Mouse (Mus musculus): ENCODE data around the gene Prdm8. TPM values are rescaled to one million over a fixed set of nuclear protein-coding genes. Genes with fewer than 3 reads are reported as not detected.

Prdm8 gene
- polyA plus RNA-seq, 1 experiment from 2014 or later = 0.04 TPM

DNA sequence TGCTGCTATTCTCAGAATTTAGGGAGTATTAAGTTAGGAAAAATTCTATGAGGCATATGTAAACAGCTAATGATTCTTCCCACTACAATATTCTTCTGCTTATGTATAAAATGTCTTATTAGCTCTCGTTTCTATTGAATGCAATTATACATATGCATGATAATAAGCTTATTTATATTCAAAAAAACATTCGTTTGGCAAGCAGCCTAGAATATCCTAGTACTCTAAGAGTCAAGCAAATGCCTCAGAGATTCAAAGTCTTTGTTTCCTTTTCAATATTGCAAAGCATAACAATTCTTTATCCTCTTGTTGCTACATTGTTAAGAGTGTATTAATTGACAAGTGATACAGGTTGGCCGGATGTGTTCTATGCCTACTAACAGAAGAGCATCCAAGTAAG lies 34.6 kb downstream of the Prdm8 start:
- no peak overlapping the region for H3K4me2 ChIP-seq (replicated peaks; ENCODE audit: low read depth, low read length)
- H3K4me3 ChIP-seq (ENCODE audit: low read length) = no peak overlapping the region
- H3K27ac ChIP-seq (ENCODE audit: low read length) = no peak overlapping the region
- no peak overlapping the region for H3K9ac ChIP-seq (replicated peaks; ENCODE audit: low read length)
- H3K9me3 ChIP-seq (ENCODE audit: low read length) = no peaks in the 10 kb centered on the region
- no peaks in the 10 kb centered on the region for H3K36me3 ChIP-seq (ENCODE audit: insufficient read depth, low read length)
- no peaks in the 10 kb centered on the region for H3K27me3 ChIP-seq (ENCODE audit: insufficient read depth, low read length)
- WGBS = 85% methylated on average over 3 of the region's 3 CpGs
- H3K4me1 ChIP-seq (ENCODE audit: insufficient read depth, low read length) = peaks cover 4% of the 10 kb centered on the region; the same call in 1 of the 2 replicates
- no peak for ATAC-seq (ENCODE audit: low FRiP score, low TSS enrichment)

GRCm38 (mm10) chr5:98202996-98203395 lies 36.0 kb downstream of the Prdm8 start:
- Histone ChIP-seq H3K27ac (ENCODE audit: low read length) (no peak overlapping the region), H3K9ac (replicated peaks; ENCODE audit: low read length) (no peak overlapping the region), H3K4me1 (ENCODE audit: insufficient read depth, low read length) (peaks cover 4% of the 10 kb centered on the region; the same call in 1 of the 2 replicates), H3K36me3 (ENCODE audit: insufficient read depth, low read length) (no peaks in the 10 kb centered on the region), H3K27me3 (ENCODE audit: insufficient read depth, low read length) (no peaks in the 10 kb centered on the region), H3K4me3 (ENCODE audit: low read length) (no peak overlapping the region), H3K9me3 (ENCODE audit: low read length) (no peaks in the 10 kb centered on the region), H3K4me2 (replicated peaks; ENCODE audit: low read depth, low read length) (no peak overlapping the region)
- 14% methylated on average over 4 of the region's 4 CpGs for WGBS
- peak; percentile 74 for ATAC-seq (ENCODE audit: low FRiP score, low TSS enrichment)

DNA sequence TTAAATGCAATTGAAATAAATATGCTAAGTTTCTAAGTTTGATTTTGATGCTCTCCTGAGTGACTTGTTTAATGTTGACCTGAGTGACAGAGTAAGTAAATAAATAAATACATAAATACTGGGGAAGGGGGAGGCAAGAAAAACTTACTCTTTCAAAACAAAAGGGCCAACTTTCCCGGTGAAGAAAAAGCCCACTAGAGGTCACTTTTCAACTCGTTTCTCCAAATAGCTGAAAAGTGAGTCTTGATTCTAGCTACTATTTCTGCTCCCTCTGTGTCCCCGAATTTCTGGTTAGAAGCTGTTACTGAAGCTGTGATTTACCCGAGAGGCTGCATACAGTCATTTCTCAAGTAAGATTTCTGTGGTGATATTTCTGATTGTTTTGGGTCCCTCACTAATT lies 45.5 kb downstream of the Prdm8 start:
- H3K9ac ChIP-seq (replicated peaks; ENCODE audit: low read length) = no peak overlapping the region
- no peak overlapping the region for H3K4me2 ChIP-seq (replicated peaks; ENCODE audit: low read depth, low read length)
- H3K4me3 ChIP-seq (ENCODE audit: low read length) = no peak overlapping the region
- no peaks in the 10 kb centered on the region for H3K36me3 ChIP-seq (ENCODE audit: insufficient read depth, low read length)
- H3K27ac ChIP-seq (ENCODE audit: low read length) = no peak overlapping the region
- no peaks in the 10 kb centered on the region for H3K4me1 ChIP-seq (ENCODE audit: insufficient read depth, low read length)
- no peak for ATAC-seq (ENCODE audit: low FRiP score, low TSS enrichment)
- no peaks in the 10 kb centered on the region for H3K27me3 ChIP-seq (ENCODE audit: insufficient read depth, low read length)
- H3K9me3 ChIP-seq (ENCODE audit: low read length) = no peaks in the 10 kb centered on the region
- WGBS = 58% methylated on average over 4 of the region's 4 CpGs

- Histone ChIP-seq H3K27ac (ENCODE audit: low read length) (no peak overlapping the region), H3K27me3 (ENCODE audit: insufficient read depth, low read length) (no peaks in the 10 kb centered on the region), H3K4me2 (replicated peaks; ENCODE audit: low read depth, low read length) (no peak overlapping the region), H3K36me3 (ENCODE audit: insufficient read depth, low read length) (no peaks in the 10 kb centered on the region), H3K9me3 (ENCODE audit: low read length) (no peaks in the 10 kb centered on the region), H3K4me1 (ENCODE audit: insufficient read depth, low read length) (no peaks in the 10 kb centered on the region), H3K9ac (replicated peaks; ENCODE audit: low read length) (no peak overlapping the region), H3K4me3 (ENCODE audit: low read length) (no peak overlapping the region)
- WGBS = 87% methylated on average over 4 of the region's 4 CpGs
- ATAC-seq (ENCODE audit: low FRiP score, low TSS enrichment) = no peak
Measured at GRCm38 (mm10) chr5:98221956-98222355, 55.0 kb downstream of the Prdm8 start.

GRCm38 (mm10) chr5:98226710-98227109 lies 59.7 kb downstream of the Prdm8 start:
- Histone ChIP-seq H3K4me1 (ENCODE audit: insufficient read depth, low read length) (no peaks in the 10 kb centered on the region), H3K36me3 (ENCODE audit: insufficient read depth, low read length) (no peaks in the 10 kb centered on the region), H3K27ac (ENCODE audit: low read length) (no peak overlapping the region), H3K4me3 (ENCODE audit: low read length) (no peak overlapping the region), H3K27me3 (ENCODE audit: insufficient read depth, low read length) (no peaks in the 10 kb centered on the region), H3K9ac (replicated peaks; ENCODE audit: low read length) (no peak overlapping the region), H3K9me3 (ENCODE audit: low read length) (no peaks in the 10 kb centered on the region), H3K4me2 (replicated peaks; ENCODE audit: low read depth, low read length) (no peak overlapping the region)
- no peak for ATAC-seq (ENCODE audit: low FRiP score, low TSS enrichment)
- WGBS = 82% methylated on average over 2 of the region's 2 CpGs

- no peaks in the 10 kb centered on the region for H3K27me3 ChIP-seq (ENCODE audit: insufficient read depth, low read length)
- H3K4me1 ChIP-seq (ENCODE audit: insufficient read depth, low read length) = no peaks in the 10 kb centered on the region
- H3K4me3 ChIP-seq (ENCODE audit: low read length) = no peak overlapping the region
- H3K36me3 ChIP-seq (ENCODE audit: insufficient read depth, low read length) = no peaks in the 10 kb centered on the region
- ATAC-seq (ENCODE audit: low FRiP score, low TSS enrichment) = no peak
- WGBS = 83% methylated on average over 6 of the region's 6 CpGs
- no peak overlapping the region for H3K27ac ChIP-seq (ENCODE audit: low read length)
- H3K9ac ChIP-seq (replicated peaks; ENCODE audit: low read length) = no peak overlapping the region
- no peaks in the 10 kb centered on the region for H3K9me3 ChIP-seq (ENCODE audit: low read length)
- H3K4me2 ChIP-seq (replicated peaks; ENCODE audit: low read depth, low read length) = no peak overlapping the region
Measured at GRCm38 (mm10) chr5:98229456-98229855, 62.5 kb downstream of the Prdm8 start.

- no peaks in the 10 kb centered on the region for H3K27me3 ChIP-seq (ENCODE audit: insufficient read depth, low read length)
- 79% methylated on average over 6 of the region's 6 CpGs for WGBS
- no peaks in the 10 kb centered on the region for H3K36me3 ChIP-seq (ENCODE audit: insufficient read depth, low read length)
- H3K4me1 ChIP-seq (ENCODE audit: insufficient read depth, low read length) = no peaks in the 10 kb centered on the region
- no peak overlapping the region for H3K9ac ChIP-seq (replicated peaks; ENCODE audit: low read length)
- peaks cover 5% of the 10 kb centered on the region for H3K9me3 ChIP-seq (ENCODE audit: low read length)
- no peak for ATAC-seq (ENCODE audit: low FRiP score, low TSS enrichment)
- H3K27ac ChIP-seq (ENCODE audit: low read length) = no peak overlapping the region
- no peak overlapping the region for H3K4me2 ChIP-seq (replicated peaks; ENCODE audit: low read depth, low read length)
- H3K4me3 ChIP-seq (ENCODE audit: low read length) = no peak overlapping the region
Measured at GRCm38 (mm10) chr5:98238466-98238865, 71.5 kb downstream of the Prdm8 start.

Other genes with a start within 250 kb of the Prdm8 start
- gene Antxr2, start 136.2 kb upstream of the Prdm8 start, polyA plus RNA-seq (2015; fragmentation: Nextera tagmentation; extraction: Ambion mirVana) = 16.8 and 21.9 TPM in 2 replicates
- 0.12 and 0.55 TPM in 2 replicates for gene Fgf5, start 87.0 kb downstream of the Prdm8 start, polyA plus RNA-seq (2015; fragmentation: Nextera tagmentation; extraction: Ambion mirVana)
- gene Cfap299, start 162.1 kb downstream of the Prdm8 start, polyA plus RNA-seq (2015; fragmentation: Nextera tagmentation; extraction: Ambion mirVana) = 0.48 and 0.56 TPM in 2 replicates

Measured in kidney, embryonic 16.5 days (tissue).